Mouse (Mus musculus): Measurements from ENCODE around the gene Aes. TPM values are rescaled to one million over a fixed set of nuclear protein-coding genes. Genes with fewer than 3 reads are reported as not detected.

The Aes gene
- polyA plus RNA-seq, 1 experiment from 2014 or later, result 598 TPM

DNA sequence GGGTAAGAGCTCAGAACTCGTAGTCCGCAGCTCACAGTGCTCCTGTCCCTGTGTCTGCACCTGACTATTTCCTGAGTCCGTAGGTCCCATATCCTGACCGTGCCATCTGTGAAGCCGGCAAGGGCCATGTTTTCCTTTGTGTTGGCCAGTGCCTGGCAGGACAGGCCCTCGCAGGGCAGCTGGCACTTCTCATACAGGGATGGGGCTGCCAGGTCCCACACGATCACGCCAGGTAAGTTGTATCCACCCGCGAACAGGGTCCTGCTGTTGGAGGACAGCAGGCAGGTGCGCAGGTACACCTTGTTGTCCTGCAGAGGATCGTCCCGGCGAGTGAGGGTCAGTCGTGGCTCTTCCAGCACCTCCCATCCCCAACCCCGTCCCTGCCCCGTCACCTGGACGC is 34.6 kb downstream of the Aes start:
- Histone ChIP-seq H3K9ac (ENCODE audit: low read length) (no peak overlapping the region), H3K4me2 (ENCODE audit: low read length) (no peak overlapping the region), H3K27me3 (ENCODE audit: control insufficient read depth, insufficient read depth, low read length) (peaks cover 5% of the 10 kb centered on the region; the same call in 1 of the 2 replicates), H3K4me3 (ENCODE audit: control insufficient read depth in 1 of 2, insufficient read depth in 1 of 2, low read depth in 1 of 2, low read length in 2 of 2) (no peak overlapping the region), H3K36me3 (ENCODE audit: control insufficient read depth, insufficient read depth, low read length) (peaks cover 17% of the 10 kb centered on the region), H3K27ac (replicated peaks in 1 of 2; ENCODE audit: control insufficient read depth in 1 of 2, insufficient read depth in 1 of 2, low read depth in 2 of 2, low read length in 2 of 2) (no peak overlapping the region), H3K4me1 (ENCODE audit: control insufficient read depth in 2 of 2, insufficient read depth in 2 of 2, low read length in 2 of 2) (peaks cover 18 to 28% of the 10 kb centered on the region in 2 experiments), H3K9me3 (ENCODE audit: control insufficient read depth, low read length) (no peaks in the 10 kb centered on the region)
- 72% methylated on average over 18 of the region's 18 CpGs for WGBS
- no peak for ATAC-seq (ENCODE audit: insufficient number of reproducible peaks, insufficient read depth, low FRiP score, low read depth)

DNA sequence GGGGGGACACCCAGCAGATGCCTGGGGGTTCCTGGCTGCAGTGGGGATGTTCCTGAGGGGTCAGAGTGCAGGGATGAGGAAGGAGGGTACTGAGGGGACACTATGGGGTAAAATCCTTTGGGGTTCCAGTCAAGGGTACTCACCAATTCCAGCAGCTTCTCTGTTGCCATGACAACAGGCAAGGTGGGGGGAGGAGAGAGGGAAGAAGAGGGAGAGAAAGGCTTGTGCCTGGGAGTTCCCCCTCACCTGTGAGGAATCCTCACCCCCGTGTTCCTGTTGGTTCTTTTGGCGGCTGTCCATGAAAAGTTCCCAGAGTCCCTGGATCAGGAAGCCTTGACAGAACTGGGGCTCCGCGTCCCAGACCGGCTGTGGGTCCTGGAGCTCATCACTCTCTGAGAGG is 36.3 kb downstream of the Aes start:
- H3K36me3 ChIP-seq (ENCODE audit: control insufficient read depth, insufficient read depth, low read length), result 0 out of 2 replicates have a peak, but pooled peaks cover 4% of the 10 kb centered on the region
- no peak overlapping the region for H3K27ac ChIP-seq (replicated peaks in 1 of 2; ENCODE audit: control insufficient read depth in 1 of 2, insufficient read depth in 1 of 2, low read depth in 2 of 2, low read length in 2 of 2)
- H3K4me2 ChIP-seq (ENCODE audit: low read length), result no peak overlapping the region
- H3K9ac ChIP-seq (ENCODE audit: low read length), result peak overlapping the region; percentile 11; the same call in 1 of the 2 replicates
- peaks cover 5% of the 10 kb centered on the region; the same call in 1 of the 2 replicates for H3K27me3 ChIP-seq (ENCODE audit: control insufficient read depth, insufficient read depth, low read length)
- 34% methylated on average over 5 of the region's 5 CpGs for WGBS
- no peaks in the 10 kb centered on the region for H3K9me3 ChIP-seq (ENCODE audit: control insufficient read depth, low read length)
- peaks cover 25 to 37% of the 10 kb centered on the region in 2 experiments for H3K4me1 ChIP-seq (ENCODE audit: control insufficient read depth in 2 of 2, insufficient read depth in 2 of 2, low read length in 2 of 2)
- no peak overlapping the region for H3K4me3 ChIP-seq (ENCODE audit: control insufficient read depth in 1 of 2, insufficient read depth in 1 of 2, low read depth in 1 of 2, low read length in 2 of 2)
- ATAC-seq (ENCODE audit: insufficient number of reproducible peaks, insufficient read depth, low FRiP score, low read depth), result no peak

DNA sequence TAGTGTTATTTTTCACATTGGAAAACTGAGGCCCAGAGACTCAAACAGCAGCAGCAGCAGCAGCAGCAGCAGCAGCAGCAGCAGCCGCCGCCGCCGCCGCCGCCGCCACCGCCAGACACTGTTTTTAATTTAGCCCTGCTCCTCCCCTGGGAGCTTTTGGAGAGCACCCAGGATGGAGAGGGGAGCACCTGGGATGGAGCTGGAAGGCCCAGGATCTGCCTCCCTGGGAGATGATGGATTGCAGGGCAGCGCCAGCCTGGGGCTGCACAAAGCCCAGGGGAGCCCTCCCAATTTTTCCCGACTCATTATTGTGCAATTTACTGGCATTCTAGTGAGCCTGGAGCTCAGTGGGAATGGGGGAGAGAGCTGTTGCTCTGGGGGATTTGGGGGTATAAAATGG is 37.3 kb downstream of the Aes start:
- Histone ChIP-seq H3K36me3 (ENCODE audit: control insufficient read depth, insufficient read depth, low read length) (no peaks in the 10 kb centered on the region), H3K9ac (ENCODE audit: low read length) (peak overlapping the region; percentile 63), H3K4me1 (ENCODE audit: control insufficient read depth in 2 of 2, insufficient read depth in 2 of 2, low read length in 2 of 2) (peaks cover 33 to 44% of the 10 kb centered on the region in 2 experiments), H3K4me3 (ENCODE audit: control insufficient read depth in 1 of 2, insufficient read depth in 1 of 2, low read depth in 1 of 2, low read length in 2 of 2) (peak overlapping the region; percentile 26 to 30), H3K4me2 (ENCODE audit: low read length) (peak overlapping the region; percentile 66), H3K27ac (replicated peaks in 1 of 2; ENCODE audit: control insufficient read depth in 1 of 2, insufficient read depth in 1 of 2, low read depth in 2 of 2, low read length in 2 of 2) (peak overlapping the region; percentile 21 to 72; a peak in 3 of 4 replicates), H3K27me3 (ENCODE audit: control insufficient read depth, insufficient read depth, low read length) (peaks cover 5% of the 10 kb centered on the region; the same call in 1 of the 2 replicates), H3K9me3 (ENCODE audit: control insufficient read depth, low read length) (no peaks in the 10 kb centered on the region)
- WGBS, result 7% methylated on average over 10 of the region's 10 CpGs
- ATAC-seq (ENCODE audit: insufficient number of reproducible peaks, insufficient read depth, low FRiP score, low read depth), result no peak

DNA sequence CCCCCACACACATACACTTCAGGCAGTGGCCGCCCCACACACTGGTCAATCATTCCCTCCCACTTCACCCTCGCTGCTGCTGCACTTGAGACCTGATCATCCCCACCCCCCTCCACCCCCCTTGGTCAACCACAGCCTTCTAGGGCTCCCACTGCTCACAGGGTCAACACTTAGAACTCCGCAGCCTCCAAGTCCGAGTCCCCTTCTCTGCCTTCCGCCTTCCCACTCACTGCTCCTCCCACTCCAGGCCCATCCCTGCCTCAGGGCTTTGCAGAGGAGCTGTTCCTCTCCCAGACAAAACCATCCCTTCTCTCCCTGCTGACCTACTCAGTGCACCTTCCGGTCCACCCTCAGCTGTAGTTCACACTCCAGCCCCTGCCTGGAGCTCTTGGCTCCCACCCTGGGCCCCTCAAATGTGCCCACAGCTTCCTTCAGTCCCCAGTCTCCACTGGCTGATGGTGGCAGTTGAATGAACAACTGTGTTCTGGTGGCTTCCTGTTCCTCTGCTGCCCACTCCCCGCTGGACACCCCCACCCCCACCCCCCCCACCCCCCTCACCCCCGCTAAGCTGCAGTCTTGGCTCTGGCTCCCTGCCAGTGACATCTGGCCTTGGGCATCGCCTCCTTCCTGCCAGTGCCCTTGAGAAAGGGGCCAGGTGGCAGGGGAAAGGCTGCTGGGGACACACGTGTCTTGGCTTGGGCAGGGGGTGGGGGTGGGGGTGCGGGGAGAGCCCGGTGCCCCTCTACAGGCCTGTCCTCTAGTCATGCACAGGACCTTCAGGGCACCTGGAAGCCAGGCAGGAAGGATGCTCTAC is 38.1 kb downstream of the Aes start:
- Histone ChIP-seq H3K4me1 (ENCODE audit: control insufficient read depth in 2 of 2, insufficient read depth in 2 of 2, low read length in 2 of 2) (peaks cover 35 to 47% of the 10 kb centered on the region in 2 experiments), H3K4me3 (ENCODE audit: control insufficient read depth in 1 of 2, insufficient read depth in 1 of 2, low read depth in 1 of 2, low read length in 2 of 2) (peak overlapping the region; percentile 30 to 40), H3K27me3 (ENCODE audit: control insufficient read depth, insufficient read depth, low read length) (peaks cover 5% of the 10 kb centered on the region; the same call in 1 of the 2 replicates), H3K36me3 (ENCODE audit: control insufficient read depth, insufficient read depth, low read length) (no peaks in the 10 kb centered on the region), H3K4me2 (ENCODE audit: low read length) (peak overlapping the region; percentile 66), H3K9me3 (ENCODE audit: control insufficient read depth, low read length) (no peaks in the 10 kb centered on the region), H3K27ac (replicated peaks in 1 of 2; ENCODE audit: control insufficient read depth in 1 of 2, insufficient read depth in 1 of 2, low read depth in 2 of 2, low read length in 2 of 2) (peak overlapping the region; percentile 72 to 78), H3K9ac (ENCODE audit: low read length) (peak overlapping the region; percentile 63)
- ATAC-seq (ENCODE audit: insufficient number of reproducible peaks, insufficient read depth, low FRiP score, low read depth), result 0 out of 2 replicates have a peak, but pooled peaks have one; percentile 22
- WGBS, result 9% methylated on average over 11 of the region's 12 CpGs

DNA sequence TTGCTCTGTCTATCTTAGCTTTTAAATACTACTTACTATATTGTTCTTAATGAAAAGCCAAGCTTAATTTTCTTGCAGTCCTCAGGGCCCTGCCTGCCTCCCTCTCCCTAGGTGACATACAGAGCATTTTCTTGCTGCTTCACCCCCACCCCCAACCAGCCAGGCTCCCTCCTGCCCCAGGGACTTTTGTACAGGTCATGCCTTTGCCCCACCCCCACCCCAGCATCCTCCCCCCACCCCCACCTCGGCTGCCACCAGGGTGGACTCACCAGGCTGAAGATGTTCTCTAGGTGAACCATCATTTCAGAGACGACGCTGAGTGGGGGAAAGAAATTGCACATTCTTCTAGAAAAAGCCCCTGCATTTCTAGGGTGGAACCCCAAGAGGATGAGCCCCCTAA is 39.1 kb downstream of the Aes start:
- Histone ChIP-seq H3K4me3 (ENCODE audit: control insufficient read depth in 1 of 2, insufficient read depth in 1 of 2, low read depth in 1 of 2, low read length in 2 of 2) (no peak overlapping the region), H3K9ac (ENCODE audit: low read length) (peak overlapping the region; percentile 27; the same call in 1 of the 2 replicates), H3K36me3 (ENCODE audit: control insufficient read depth, insufficient read depth, low read length) (no peaks in the 10 kb centered on the region), H3K27ac (replicated peaks in 1 of 2; ENCODE audit: control insufficient read depth in 1 of 2, insufficient read depth in 1 of 2, low read depth in 2 of 2, low read length in 2 of 2) (peak overlapping the region in 1 of 2 experiments; percentile 72; a peak in 1 of 4 replicates), H3K27me3 (ENCODE audit: control insufficient read depth, insufficient read depth, low read length) (peaks cover 5% of the 10 kb centered on the region; the same call in 1 of the 2 replicates), H3K9me3 (ENCODE audit: control insufficient read depth, low read length) (no peaks in the 10 kb centered on the region), H3K4me2 (ENCODE audit: low read length) (no peak overlapping the region), H3K4me1 (ENCODE audit: control insufficient read depth in 2 of 2, insufficient read depth in 2 of 2, low read length in 2 of 2) (peaks cover 39 to 54% of the 10 kb centered on the region in 2 experiments)
- WGBS, result 49% methylated on average over 3 of the region's 3 CpGs
- ATAC-seq (ENCODE audit: insufficient number of reproducible peaks, insufficient read depth, low FRiP score, low read depth), result no peak

DNA sequence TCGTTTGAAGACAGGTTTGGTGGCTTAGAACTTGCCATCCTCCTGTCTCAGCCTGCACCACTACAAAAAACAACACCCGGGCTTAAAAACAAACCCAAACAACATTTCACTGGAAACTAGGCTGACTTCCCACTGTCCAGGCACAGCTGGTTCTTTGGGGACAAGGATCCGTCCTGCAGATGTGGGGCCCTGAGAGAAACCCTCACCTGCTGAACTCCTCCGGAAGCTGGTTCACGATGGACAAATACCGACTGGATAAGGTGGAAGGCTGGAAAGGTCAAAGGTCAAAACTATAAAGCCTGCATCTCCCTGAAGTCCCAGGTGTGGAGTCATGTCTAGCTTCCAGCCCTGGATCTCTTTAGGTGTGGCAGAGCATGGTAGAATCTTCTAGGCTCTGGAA is 39.6 kb downstream of the Aes start:
- 56% methylated on average over 6 of the region's 6 CpGs for WGBS
- Histone ChIP-seq H3K27me3 (ENCODE audit: control insufficient read depth, insufficient read depth, low read length) (peaks cover 5% of the 10 kb centered on the region; the same call in 1 of the 2 replicates), H3K4me2 (ENCODE audit: low read length) (no peak overlapping the region), H3K4me3 (ENCODE audit: control insufficient read depth in 1 of 2, insufficient read depth in 1 of 2, low read depth in 1 of 2, low read length in 2 of 2) (no peak overlapping the region), H3K36me3 (ENCODE audit: control insufficient read depth, insufficient read depth, low read length) (no peaks in the 10 kb centered on the region), H3K27ac (replicated peaks in 1 of 2; ENCODE audit: control insufficient read depth in 1 of 2, insufficient read depth in 1 of 2, low read depth in 2 of 2, low read length in 2 of 2) (no peak overlapping the region), H3K9me3 (ENCODE audit: control insufficient read depth, low read length) (no peaks in the 10 kb centered on the region), H3K4me1 (ENCODE audit: control insufficient read depth in 2 of 2, insufficient read depth in 2 of 2, low read length in 2 of 2) (peaks cover 39 to 54% of the 10 kb centered on the region in 2 experiments), H3K9ac (ENCODE audit: low read length) (no peak overlapping the region)
- ATAC-seq (ENCODE audit: insufficient number of reproducible peaks, insufficient read depth, low FRiP score, low read depth), result no peak

DNA sequence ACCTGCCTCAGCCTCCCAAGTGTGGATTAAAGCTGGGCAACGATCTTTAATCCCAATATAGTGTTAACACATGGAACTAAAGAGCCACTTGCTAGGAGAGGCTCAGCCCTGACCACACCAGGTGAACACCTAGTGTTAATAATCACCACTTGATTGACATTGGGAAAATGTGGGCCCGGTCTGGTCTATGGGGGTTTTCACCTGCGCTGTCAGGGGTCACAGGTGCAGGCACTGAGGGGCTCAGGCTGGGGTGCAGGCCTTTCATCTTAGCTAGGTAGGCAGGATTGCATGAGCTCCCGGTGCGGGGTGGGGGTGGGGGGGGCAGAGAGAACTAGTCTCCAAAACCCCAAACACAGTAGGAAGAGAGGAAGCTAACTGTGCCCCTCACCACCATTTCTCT is 40.3 kb downstream of the Aes start:
- Histone ChIP-seq H3K4me2 (ENCODE audit: low read length) (no peak overlapping the region), H3K9me3 (ENCODE audit: control insufficient read depth, low read length) (no peaks in the 10 kb centered on the region), H3K27ac (replicated peaks in 1 of 2; ENCODE audit: control insufficient read depth in 1 of 2, insufficient read depth in 1 of 2, low read depth in 2 of 2, low read length in 2 of 2) (0 out of 4 replicates have a peak overlapping the region, but pooled peaks of 1 of the 2 experiments have one; percentile 79), H3K36me3 (ENCODE audit: control insufficient read depth, insufficient read depth, low read length) (no peaks in the 10 kb centered on the region), H3K9ac (ENCODE audit: low read length) (no peak overlapping the region), H3K27me3 (ENCODE audit: control insufficient read depth, insufficient read depth, low read length) (peaks cover 5% of the 10 kb centered on the region; the same call in 1 of the 2 replicates), H3K4me1 (ENCODE audit: control insufficient read depth in 2 of 2, insufficient read depth in 2 of 2, low read length in 2 of 2) (peaks cover 39 to 54% of the 10 kb centered on the region in 2 experiments), H3K4me3 (ENCODE audit: control insufficient read depth in 1 of 2, insufficient read depth in 1 of 2, low read depth in 1 of 2, low read length in 2 of 2) (no peak overlapping the region)
- no peak for ATAC-seq (ENCODE audit: insufficient number of reproducible peaks, insufficient read depth, low FRiP score, low read depth)
- 84% methylated on average over 5 of the region's 5 CpGs for WGBS

Measured in heart, embryonic 14.5 days (tissue).